Mouse (Mus musculus): ENCODE measurements around the gene Bcat2. TPM values are rescaled to one million over a fixed set of nuclear protein-coding genes. Genes with fewer than 3 reads are reported as not detected.
"Not testable (repeated sequence)": the region's sequence is repeated elsewhere in the genome, so short reads cannot be mapped to it uniquely, and the experiment has no call there.

Gene Bcat2
- polyA plus RNA-seq, 1 experiment from 2014 or later, result 19.6 TPM

- 24% methylated on average over 7 of the region's 7 CpGs for WGBS
- peaks cover 6% of the 10 kb centered on the region for H3K4me1 ChIP-seq (ENCODE audit: control insufficient read depth, insufficient read depth, low read length)
- H3K9me3 ChIP-seq (replicated peaks; ENCODE audit: control insufficient read depth, low read length), result no peaks in the 10 kb centered on the region
- H3K4me3 ChIP-seq (ENCODE audit: low read depth, low read length), result peak overlapping the region; percentile 67
- no peaks in the 10 kb centered on the region for H3K36me3 ChIP-seq (ENCODE audit: control insufficient read depth, insufficient read depth, low read length)
- ATAC-seq (no peak), DNase-seq (ENCODE audit: low spot score) (no peak)
- H3K9ac ChIP-seq (ENCODE audit: low read length), result peak overlapping the region; percentile 82
- H3K4me2 ChIP-seq (ENCODE audit: low read length), result peak overlapping the region; percentile 95
- H3K27ac ChIP-seq (ENCODE audit: low read depth, low read length), result no peak overlapping the region
- H3K27me3 ChIP-seq (replicated peaks; ENCODE audit: control insufficient read depth, insufficient read depth, low read length), result no peaks in the 10 kb centered on the region
Measured at GRCm38 (mm10) chr7:45526474-45527120, 43.4 kb upstream of the Bcat2 start.

- H3K4me2 ChIP-seq (ENCODE audit: low read length); H3K27ac ChIP-seq (ENCODE audit: low read depth, low read length); H3K4me1 ChIP-seq (ENCODE audit: control insufficient read depth, insufficient read depth, low read length); H3K9ac ChIP-seq (ENCODE audit: low read length); DNase-seq (ENCODE audit: low spot score); H3K4me3 ChIP-seq (ENCODE audit: low read depth, low read length); ATAC-seq; H3K36me3 ChIP-seq (ENCODE audit: control insufficient read depth, insufficient read depth, low read length); H3K27me3 ChIP-seq (replicated peaks; ENCODE audit: control insufficient read depth, insufficient read depth, low read length); H3K9me3 ChIP-seq (replicated peaks; ENCODE audit: control insufficient read depth, low read length): not testable (repeated sequence)
- 92% methylated on average over 6 of the region's 6 CpGs for WGBS
Measured at GRCm38 (mm10) chr7:45527169-45527568, 42.8 kb upstream of the Bcat2 start.

GRCm38 (mm10) chr7:45529461-45529860 is 40.5 kb upstream of the Bcat2 start:
- DNase-seq (ENCODE audit: low spot score) (no peak), ATAC-seq (no peak)
- H3K27me3 ChIP-seq (replicated peaks; ENCODE audit: control insufficient read depth, insufficient read depth, low read length), result no peaks in the 10 kb centered on the region
- no peaks in the 10 kb centered on the region for H3K9me3 ChIP-seq (replicated peaks; ENCODE audit: control insufficient read depth, low read length)
- H3K4me3 ChIP-seq (ENCODE audit: low read depth, low read length), result no peak overlapping the region
- 24% methylated on average over 6 of the region's 6 CpGs for WGBS
- peaks cover 6% of the 10 kb centered on the region for H3K4me1 ChIP-seq (ENCODE audit: control insufficient read depth, insufficient read depth, low read length)
- no peak overlapping the region for H3K4me2 ChIP-seq (ENCODE audit: low read length)
- H3K9ac ChIP-seq (ENCODE audit: low read length), result no peak overlapping the region
- no peak overlapping the region for H3K27ac ChIP-seq (ENCODE audit: low read depth, low read length)
- H3K36me3 ChIP-seq (ENCODE audit: control insufficient read depth, insufficient read depth, low read length), result no peaks in the 10 kb centered on the region

- no peak for ATAC-seq
- Histone ChIP-seq H3K4me2 (ENCODE audit: low read length) (no peak overlapping the region), H3K27ac (ENCODE audit: low read depth, low read length) (no peak overlapping the region), H3K9me3 (replicated peaks; ENCODE audit: control insufficient read depth, low read length) (no peaks in the 10 kb centered on the region), H3K4me1 (ENCODE audit: control insufficient read depth, insufficient read depth, low read length) (peaks cover under 1% of the 10 kb centered on the region; the same call in 1 of the 2 replicates), H3K36me3 (ENCODE audit: control insufficient read depth, insufficient read depth, low read length) (no peaks in the 10 kb centered on the region), H3K9ac (ENCODE audit: low read length) (no peak overlapping the region), H3K27me3 (replicated peaks; ENCODE audit: control insufficient read depth, insufficient read depth, low read length) (no peaks in the 10 kb centered on the region), H3K4me3 (ENCODE audit: low read depth, low read length) (no peak overlapping the region)
- WGBS, result 80% methylated on average over 2 of the region's 2 CpGs
- no peak for DNase-seq (ENCODE audit: low spot score)
Measured at GRCm38 (mm10) chr7:45530643-45531042, 39.3 kb upstream of the Bcat2 start.

GRCm38 (mm10) chr7:45535676-45536075 is 34.3 kb upstream of the Bcat2 start:
- Histone ChIP-seq H3K9ac (ENCODE audit: low read length) (no peak overlapping the region), H3K27ac (ENCODE audit: low read depth, low read length) (no peak overlapping the region), H3K4me2 (ENCODE audit: low read length) (no peak overlapping the region), H3K4me1 (ENCODE audit: control insufficient read depth, insufficient read depth, low read length) (peaks cover 4% of the 10 kb centered on the region; the same call in 1 of the 2 replicates), H3K27me3 (replicated peaks; ENCODE audit: control insufficient read depth, insufficient read depth, low read length) (no peaks in the 10 kb centered on the region), H3K4me3 (ENCODE audit: low read depth, low read length) (no peak overlapping the region), H3K36me3 (ENCODE audit: control insufficient read depth, insufficient read depth, low read length) (no peaks in the 10 kb centered on the region), H3K9me3 (replicated peaks; ENCODE audit: control insufficient read depth, low read length) (no peaks in the 10 kb centered on the region)
- WGBS, result 67% methylated on average over 1 of the region's 1 CpGs
- DNase-seq (ENCODE audit: low spot score) (no peak), ATAC-seq (no peak)

DNA sequence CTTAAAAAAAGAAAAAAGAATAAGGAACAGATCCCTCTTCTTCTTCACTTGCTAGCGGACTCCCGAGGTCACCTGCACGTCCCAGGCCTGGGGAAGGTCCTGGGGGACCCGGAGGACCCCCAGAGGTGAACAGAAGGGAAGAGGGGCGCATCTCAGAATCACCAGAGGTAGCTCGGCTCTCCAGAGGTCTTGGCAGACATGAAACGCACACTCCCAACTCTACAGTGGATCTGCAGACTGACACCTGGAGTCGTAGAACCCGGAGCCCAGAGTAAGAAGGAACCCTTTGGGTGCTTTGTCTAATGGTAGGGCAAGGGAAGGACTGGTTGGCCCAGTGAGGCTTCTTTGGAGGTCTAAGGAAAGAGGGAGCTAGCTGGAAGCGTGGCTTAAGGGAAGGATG is 32.4 kb upstream of the Bcat2 start:
- Histone ChIP-seq H3K4me2 (ENCODE audit: low read length) (peak overlapping the region; percentile 58), H3K27ac (ENCODE audit: low read depth, low read length) (no peak overlapping the region), H3K9me3 (replicated peaks; ENCODE audit: control insufficient read depth, low read length) (no peaks in the 10 kb centered on the region), H3K36me3 (ENCODE audit: control insufficient read depth, insufficient read depth, low read length) (no peaks in the 10 kb centered on the region), H3K9ac (ENCODE audit: low read length) (peak overlapping the region; percentile 56), H3K27me3 (replicated peaks; ENCODE audit: control insufficient read depth, insufficient read depth, low read length) (no peaks in the 10 kb centered on the region), H3K4me1 (ENCODE audit: control insufficient read depth, insufficient read depth, low read length) (peaks cover 4% of the 10 kb centered on the region; the same call in 1 of the 2 replicates), H3K4me3 (ENCODE audit: low read depth, low read length) (peak overlapping the region; percentile 38)
- WGBS, result 80% methylated on average over 10 of the region's 10 CpGs
- DNase-seq (ENCODE audit: low spot score) (no peak), ATAC-seq (no peak)

DNA sequence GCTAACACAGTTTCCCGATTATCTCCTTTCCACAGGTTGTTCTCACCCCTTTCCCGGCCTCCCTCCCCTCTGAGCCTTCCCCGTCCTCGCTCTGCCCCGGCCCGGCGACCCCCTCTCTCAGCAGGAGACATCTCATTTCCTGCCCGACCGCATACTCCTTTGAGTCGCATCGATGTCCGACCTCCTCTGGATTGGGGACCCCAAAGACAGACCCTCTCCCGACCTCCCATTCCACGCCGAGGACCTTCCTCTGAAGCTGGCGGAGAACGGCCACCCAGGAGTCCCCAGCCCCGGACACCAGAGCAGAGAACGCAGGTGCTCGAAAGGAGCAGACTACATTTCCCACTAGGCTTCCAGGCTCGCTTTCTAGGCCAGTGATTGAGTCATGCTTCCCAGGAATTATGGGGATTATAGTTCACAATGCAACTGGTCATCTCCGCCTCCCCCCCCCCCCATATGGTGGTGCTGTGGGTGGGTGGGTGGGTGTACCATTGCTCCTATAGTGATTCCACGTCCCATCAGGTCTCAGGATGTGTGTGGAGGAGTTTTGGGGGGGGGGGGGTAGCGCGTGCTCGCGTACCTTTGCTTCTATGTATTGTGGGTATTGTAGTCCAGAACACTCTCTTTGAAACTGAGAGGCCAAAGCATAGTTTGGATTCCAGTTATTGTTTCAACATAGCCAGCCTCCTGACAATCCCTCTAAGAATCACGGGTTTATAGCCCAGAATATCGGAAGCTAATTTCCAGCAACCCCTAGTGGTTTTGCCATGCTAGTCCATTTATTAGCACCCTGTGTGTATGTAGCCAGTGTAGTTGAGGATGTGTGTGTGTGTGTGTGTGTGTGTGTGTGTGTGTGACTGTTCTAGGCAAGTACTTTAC is 31.6 kb upstream of the Bcat2 start:
- Histone ChIP-seq H3K27me3 (replicated peaks; ENCODE audit: control insufficient read depth, insufficient read depth, low read length) (no peaks in the 10 kb centered on the region), H3K4me1 (ENCODE audit: control insufficient read depth, insufficient read depth, low read length) (peaks cover 4% of the 10 kb centered on the region; the same call in 1 of the 2 replicates), H3K9me3 (replicated peaks; ENCODE audit: control insufficient read depth, low read length) (no peaks in the 10 kb centered on the region), H3K4me3 (ENCODE audit: low read depth, low read length) (peak overlapping the region; percentile 38), H3K36me3 (ENCODE audit: control insufficient read depth, insufficient read depth, low read length) (no peaks in the 10 kb centered on the region), H3K27ac (ENCODE audit: low read depth, low read length) (no peak overlapping the region), H3K4me2 (ENCODE audit: low read length) (peak overlapping the region; percentile 58), H3K9ac (ENCODE audit: low read length) (peak overlapping the region; percentile 56)
- DNase-seq (ENCODE audit: low spot score), result peak; percentile 90
- ATAC-seq, result peak; percentile 92
- WGBS, result 1% methylated on average over 29 of the region's 29 CpGs

GRCm38 (mm10) chr7:45539095-45539494 is 30.9 kb upstream of the Bcat2 start:
- Histone ChIP-seq H3K9ac (ENCODE audit: low read length) (no peak overlapping the region), H3K27ac (ENCODE audit: low read depth, low read length) (no peak overlapping the region), H3K27me3 (replicated peaks; ENCODE audit: control insufficient read depth, insufficient read depth, low read length) (no peaks in the 10 kb centered on the region), H3K9me3 (replicated peaks; ENCODE audit: control insufficient read depth, low read length) (no peaks in the 10 kb centered on the region), H3K36me3 (ENCODE audit: control insufficient read depth, insufficient read depth, low read length) (no peaks in the 10 kb centered on the region), H3K4me3 (ENCODE audit: low read depth, low read length) (no peak overlapping the region), H3K4me2 (ENCODE audit: low read length) (no peak overlapping the region), H3K4me1 (ENCODE audit: control insufficient read depth, insufficient read depth, low read length) (peaks cover 4% of the 10 kb centered on the region; the same call in 1 of the 2 replicates)
- DNase-seq (ENCODE audit: low spot score) (no peak), ATAC-seq (no peak)
- 93% methylated on average over 3 of the region's 3 CpGs for WGBS

- Histone ChIP-seq H3K27me3 (replicated peaks; ENCODE audit: control insufficient read depth, insufficient read depth, low read length) (no peaks in the 10 kb centered on the region), H3K4me1 (ENCODE audit: control insufficient read depth, insufficient read depth, low read length) (peaks cover 4% of the 10 kb centered on the region; the same call in 1 of the 2 replicates), H3K36me3 (ENCODE audit: control insufficient read depth, insufficient read depth, low read length) (no peaks in the 10 kb centered on the region), H3K4me3 (ENCODE audit: low read depth, low read length) (no peak overlapping the region), H3K27ac (ENCODE audit: low read depth, low read length) (no peak overlapping the region), H3K9ac (ENCODE audit: low read length) (no peak overlapping the region), H3K9me3 (replicated peaks; ENCODE audit: control insufficient read depth, low read length) (no peaks in the 10 kb centered on the region), H3K4me2 (ENCODE audit: low read length) (no peak overlapping the region)
- ATAC-seq (no peak), DNase-seq (ENCODE audit: low spot score) (no peak)
- 79% methylated on average over 2 of the region's 2 CpGs for WGBS
Measured at GRCm38 (mm10) chr7:45540213-45540612, 29.7 kb upstream of the Bcat2 start.

Data from forebrain, embryonic 14.5 days (tissue).